Mouse (Mus musculus): ENCODE measurements around the gene Rgs3.
A peak's percentile ranks its signal among the peaks of the same experiment; 100 is the strongest.

The Rgs3 gene

DNA sequence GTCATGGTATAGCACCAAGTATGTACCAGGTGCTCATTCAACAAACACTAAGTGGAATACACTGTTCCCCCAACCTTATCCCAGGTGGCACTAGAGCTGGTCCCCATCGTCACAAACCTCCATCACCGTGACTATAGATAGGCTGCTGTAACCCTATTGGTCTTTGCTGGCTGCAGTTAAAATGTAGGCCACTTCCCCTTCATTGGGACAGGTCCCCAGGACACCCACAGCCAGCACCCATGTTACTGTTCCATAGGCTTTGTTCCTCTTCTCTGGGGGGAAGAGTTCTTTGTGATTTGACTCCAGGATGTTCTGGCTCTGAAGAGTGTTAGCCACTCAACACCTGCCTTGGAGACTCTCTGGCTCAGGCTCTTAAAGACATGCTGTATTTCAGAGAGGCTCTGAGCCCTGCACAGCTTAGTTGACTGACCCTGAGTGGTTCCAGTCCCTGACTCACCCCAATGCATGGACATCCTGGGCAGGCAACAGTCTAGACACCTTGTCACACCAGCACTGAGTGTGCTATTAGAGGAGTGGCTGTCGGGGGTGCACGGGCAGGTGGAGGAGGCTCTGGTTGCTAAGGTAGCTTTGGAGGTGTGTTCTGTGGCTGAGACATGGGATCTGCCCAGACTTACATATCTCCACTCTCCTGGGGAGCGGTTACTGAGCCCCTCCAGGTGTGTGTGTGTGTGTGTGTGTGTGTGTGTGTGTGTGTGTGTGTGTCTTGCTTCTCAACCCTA is 94.4 kb downstream of the Rgs3 start:
- no peak for DNase-seq (ENCODE audit: inconsistent ontology term)

GRCm38 (mm10) chr4:62659264-62659663 is 99.6 kb downstream of the Rgs3 start:
- no peak for DNase-seq (ENCODE audit: inconsistent ontology term)

DNA sequence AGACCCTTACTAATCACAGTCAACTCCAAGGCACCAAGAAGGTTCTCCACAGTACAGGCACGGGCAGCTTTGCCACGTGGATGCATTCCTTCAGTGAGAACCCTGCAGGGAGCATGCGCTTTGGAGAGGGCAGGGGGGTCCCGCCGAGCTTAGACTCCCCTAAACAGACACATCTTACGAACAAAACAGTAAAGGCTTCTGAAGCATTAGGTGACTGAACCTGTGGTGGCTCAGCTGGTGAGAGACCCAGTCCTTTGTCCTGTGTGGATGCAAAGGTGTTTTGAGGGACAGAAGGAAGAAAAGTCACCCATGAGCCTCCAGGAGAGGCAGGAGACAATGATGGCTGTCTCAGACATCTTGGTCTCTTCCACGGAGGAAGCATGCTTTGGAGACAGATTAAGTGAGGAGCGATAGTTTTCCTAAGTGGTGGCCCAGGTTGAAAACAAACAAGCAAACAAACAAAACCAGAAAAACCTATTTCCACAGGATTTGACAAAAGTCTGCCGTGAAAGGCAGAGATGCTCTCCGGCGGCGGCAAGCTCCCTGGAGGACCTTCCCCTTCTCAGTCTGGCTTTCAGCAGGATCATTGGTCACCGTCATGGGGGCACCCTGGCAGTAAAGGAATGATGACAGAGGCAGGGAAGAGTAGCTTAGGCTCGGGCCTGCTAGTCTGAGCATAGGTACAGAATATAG is 100.4 kb downstream of the Rgs3 start:
- no peak for DNase-seq (ENCODE audit: inconsistent ontology term)

GRCm38 (mm10) chr4:62660554-62660864 is 100.9 kb downstream of the Rgs3 start:
- DNase-seq (ENCODE audit: inconsistent ontology term): peak; percentile 83

GRCm38 (mm10) chr4:62661311-62661849 is 101.7 kb downstream of the Rgs3 start:
- DNase-seq (ENCODE audit: inconsistent ontology term): no peak

DNA sequence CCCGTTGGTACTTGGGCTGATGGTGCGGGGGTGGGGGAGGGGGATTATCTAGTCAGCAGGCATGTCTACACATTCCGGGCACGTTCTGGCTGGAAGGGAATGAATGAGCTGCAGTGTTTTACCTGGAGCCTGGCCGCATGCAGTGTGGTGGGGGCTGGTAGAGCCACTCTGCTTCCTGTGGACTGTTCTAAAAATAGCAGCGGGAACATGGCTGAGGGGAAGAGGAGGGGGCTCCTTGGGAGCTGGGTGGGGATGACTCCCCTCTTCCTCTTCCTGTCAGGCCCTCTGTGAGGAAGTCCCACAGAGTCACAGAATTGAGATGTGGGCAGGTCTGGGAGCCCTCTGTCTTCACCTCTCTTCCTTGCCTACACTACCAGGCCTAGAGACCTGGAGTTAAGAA is 103.7 kb downstream of the Rgs3 start:
- peak; percentile 58 for DNase-seq (ENCODE audit: inconsistent ontology term)

- DNase-seq (ENCODE audit: inconsistent ontology term): no peak
Observed at GRCm38 (mm10) chr4:62665842-62666241, 106.2 kb downstream of the Rgs3 start.

GRCm38 (mm10) chr4:62668666-62669065 is 109.0 kb downstream of the Rgs3 start:
- no peak for DNase-seq (ENCODE audit: inconsistent ontology term)

- no peak for DNase-seq (ENCODE audit: inconsistent ontology term)
Observed at GRCm38 (mm10) chr4:62669094-62670071, 109.7 kb downstream of the Rgs3 start.

- no peak for DNase-seq (ENCODE audit: inconsistent ontology term)
Observed at GRCm38 (mm10) chr4:62673531-62674030, 113.9 kb downstream of the Rgs3 start.

GRCm38 (mm10) chr4:62674031-62674995 is 114.7 kb downstream of the Rgs3 start:
- peak; percentile 83 for DNase-seq (ENCODE audit: inconsistent ontology term)

DNA sequence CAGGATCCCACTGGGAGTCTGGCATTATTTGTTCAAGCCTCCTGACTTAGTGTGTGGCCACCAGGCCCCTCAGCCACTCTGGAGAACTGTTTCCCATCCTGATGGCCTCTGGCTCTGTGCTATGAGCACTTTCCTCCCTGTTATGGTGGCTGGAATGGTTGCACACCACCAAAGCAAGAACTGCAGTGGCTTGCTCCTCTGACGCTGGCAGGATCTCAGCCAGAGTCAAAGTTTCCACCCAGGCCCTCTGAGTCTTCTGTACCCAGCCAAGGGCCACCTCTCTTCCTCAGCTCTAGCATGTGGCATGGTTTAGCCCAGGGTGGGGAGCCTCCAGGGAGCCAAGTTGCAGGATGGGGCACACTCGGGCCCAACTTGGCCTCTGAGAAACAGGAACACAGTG is 115.7 kb downstream of the Rgs3 start:
- DNase-seq (ENCODE audit: inconsistent ontology term): no peak

DNA sequence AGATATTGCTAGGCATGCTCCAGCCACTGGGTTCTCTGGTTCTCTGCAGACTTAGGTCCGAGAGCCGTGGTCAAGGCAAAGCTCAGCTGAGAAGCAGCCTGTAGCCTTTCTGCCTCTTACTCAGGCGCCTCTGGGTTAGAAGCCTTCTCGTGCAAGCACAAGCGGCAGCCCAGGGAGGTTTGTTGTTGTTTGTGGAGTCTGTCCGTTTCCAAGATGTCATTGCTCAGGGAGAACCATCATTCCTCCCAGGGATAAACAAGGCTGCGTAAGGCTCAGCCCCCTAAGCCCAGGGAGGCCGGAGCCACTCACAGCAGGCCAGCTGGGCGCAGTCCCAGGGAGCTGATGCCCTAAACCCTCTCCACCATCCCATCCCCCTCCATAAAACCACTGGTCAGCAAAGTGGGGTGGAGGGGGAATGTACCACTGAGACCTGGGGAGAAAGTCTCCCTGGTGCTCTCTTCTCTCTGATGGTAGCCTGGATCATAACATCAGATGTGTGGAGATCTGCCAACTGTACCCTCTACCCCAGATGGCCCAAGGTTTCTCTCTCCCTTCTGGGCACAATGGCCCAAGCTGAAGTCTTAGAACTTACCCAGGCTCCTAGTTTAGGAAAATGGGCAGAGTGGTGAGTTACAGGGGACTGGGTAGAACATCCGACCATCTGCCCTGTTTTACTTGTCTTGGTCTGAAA is 117.5 kb downstream of the Rgs3 start:
- no peak for DNase-seq (ENCODE audit: inconsistent ontology term)

GRCm38 (mm10) chr4:62679157-62679556 is 119.5 kb downstream of the Rgs3 start:
- DNase-seq (ENCODE audit: inconsistent ontology term): no peak

DNA sequence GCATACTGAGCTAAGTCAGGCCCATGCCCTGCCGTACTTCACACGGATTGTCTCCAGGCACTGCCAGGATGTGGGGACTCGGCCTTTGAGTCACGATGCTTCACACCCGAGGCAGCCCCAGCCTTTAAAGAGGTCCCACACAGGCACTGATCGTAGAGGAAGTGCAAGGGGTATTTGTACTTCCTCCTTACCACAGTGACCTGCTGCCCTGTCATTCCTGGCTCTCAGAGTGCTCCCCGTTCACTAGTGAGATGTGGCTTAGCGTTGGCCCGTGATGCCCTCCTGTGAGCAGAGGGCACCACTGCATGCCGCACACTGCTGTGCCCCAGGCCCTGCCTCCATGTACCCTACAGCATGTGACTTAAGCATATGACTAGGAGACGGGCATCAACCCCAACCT is 121.8 kb downstream of the Rgs3 start:
- no peak for DNase-seq (ENCODE audit: inconsistent ontology term)

DNA sequence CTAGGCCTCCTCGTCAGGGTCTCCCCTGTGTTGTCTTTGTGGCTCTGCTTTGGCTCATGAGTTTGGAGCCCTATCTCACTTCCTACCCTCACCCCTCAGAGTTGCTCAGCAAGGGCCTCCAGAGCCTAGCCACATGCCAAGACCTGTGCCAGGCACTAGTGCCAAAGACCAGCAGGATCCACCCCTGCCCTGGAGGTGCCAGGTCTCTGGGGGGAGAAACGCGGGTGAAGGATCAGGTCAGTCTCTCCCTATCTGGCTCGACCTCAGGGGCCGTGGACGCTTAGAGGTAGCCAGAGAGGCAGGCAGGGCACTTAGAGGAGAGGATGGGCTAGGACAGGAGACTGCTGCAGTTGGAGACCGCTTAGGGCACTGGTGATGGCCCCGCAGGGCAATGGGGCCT is 122.7 kb downstream of the Rgs3 start:
- DNase-seq (ENCODE audit: inconsistent ontology term): no peak

- no peak for DNase-seq (ENCODE audit: inconsistent ontology term)
Observed at GRCm38 (mm10) chr4:62683148-62683547, 123.5 kb downstream of the Rgs3 start.

DNA sequence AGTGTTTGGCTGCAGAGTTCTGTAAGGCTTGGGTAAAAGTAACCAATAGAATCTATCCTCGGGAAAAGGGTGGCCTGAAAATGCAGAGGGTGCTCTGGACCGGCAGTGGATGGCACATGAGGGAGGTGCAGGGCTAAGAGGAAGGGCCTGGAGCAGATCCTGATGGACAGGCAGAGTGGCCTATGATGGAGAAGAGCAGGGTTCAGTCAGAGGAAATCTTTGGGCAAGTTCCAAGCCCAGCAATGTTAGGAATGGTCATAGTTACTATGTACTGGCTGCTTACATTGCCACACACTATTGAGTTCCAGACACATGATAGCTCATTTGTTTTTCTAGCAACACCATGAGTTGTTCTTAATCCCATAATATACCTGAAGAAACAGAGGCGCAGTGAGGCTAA is 124.7 kb downstream of the Rgs3 start:
- peak; percentile 74 for DNase-seq (ENCODE audit: inconsistent ontology term)

- DNase-seq (ENCODE audit: inconsistent ontology term): no peak
Observed at GRCm38 (mm10) chr4:62685268-62685667, 125.6 kb downstream of the Rgs3 start.

DNA sequence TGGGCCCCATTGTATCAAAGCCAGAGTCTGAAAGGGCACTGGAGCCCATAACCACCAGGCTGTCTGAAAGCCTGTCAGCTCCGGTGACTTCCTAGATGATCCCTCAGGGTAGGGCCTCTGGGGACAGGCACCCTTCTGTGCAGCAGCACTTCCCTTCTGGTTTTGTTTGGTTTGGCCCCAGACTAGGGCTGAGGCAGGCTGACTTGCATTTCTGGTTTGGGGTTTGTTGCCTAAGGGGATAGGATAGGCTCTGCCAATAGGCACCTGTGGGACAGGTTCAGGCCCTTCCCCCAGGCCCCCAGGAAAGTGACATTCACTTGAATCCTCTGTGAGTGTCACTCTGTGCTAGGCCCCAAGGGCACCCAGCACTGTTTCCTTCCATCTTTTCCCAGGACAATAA is 127.1 kb downstream of the Rgs3 start:
- DNase-seq (ENCODE audit: inconsistent ontology term): no peak

Measured in Muller cell, postnatal 12 days (primary cell).